Mouse (Mus musculus): ENCODE results near the gene Igdcc3.

The Igdcc3 gene

GRCm38 (mm10) chr9:65140491-65140890 is 498 bp upstream of the Igdcc3 start:
- DNase-seq (ENCODE audit: low read depth, low spot score), result no peak

DNA sequence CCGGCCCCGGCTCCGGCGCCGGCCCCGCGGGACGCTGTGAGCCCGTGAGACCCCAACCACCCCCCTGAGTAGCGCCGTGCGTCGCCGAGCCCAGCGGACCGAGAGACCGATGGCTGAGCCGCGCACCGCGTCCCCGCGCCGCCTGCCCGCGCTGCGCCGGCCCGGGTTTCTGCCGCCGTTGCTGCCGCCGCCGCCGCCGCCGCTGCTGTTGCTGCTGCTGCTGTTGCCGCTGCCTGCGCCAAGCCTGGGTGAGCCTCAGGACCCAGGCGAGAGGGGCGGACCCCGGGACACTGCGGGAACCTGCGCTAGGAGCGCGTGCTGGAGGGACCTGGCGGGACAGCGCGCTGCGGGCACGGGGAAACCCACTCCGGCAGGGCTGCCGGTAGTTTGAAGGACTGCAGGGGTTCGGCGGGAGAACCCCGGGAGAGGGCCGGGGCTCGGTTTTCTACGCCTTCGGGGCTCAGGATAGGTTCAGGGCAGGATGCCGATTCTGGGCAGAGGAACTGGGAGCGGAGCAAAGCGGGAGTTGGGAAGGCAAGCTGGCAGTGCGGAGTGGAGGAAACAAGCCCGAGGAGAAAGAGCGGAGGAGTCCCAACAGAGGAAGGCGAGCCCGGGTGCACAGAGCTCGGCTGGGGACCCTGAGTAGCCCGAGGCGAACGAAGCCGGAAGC is 452 bp downstream of the Igdcc3 start:
- no peak for DNase-seq (ENCODE audit: low read depth, low spot score)

- DNase-seq (ENCODE audit: low read depth, low spot score), result no peak
Measured at GRCm38 (mm10) chr9:65141976-65142318, 958 bp downstream of the Igdcc3 start.

DNA sequence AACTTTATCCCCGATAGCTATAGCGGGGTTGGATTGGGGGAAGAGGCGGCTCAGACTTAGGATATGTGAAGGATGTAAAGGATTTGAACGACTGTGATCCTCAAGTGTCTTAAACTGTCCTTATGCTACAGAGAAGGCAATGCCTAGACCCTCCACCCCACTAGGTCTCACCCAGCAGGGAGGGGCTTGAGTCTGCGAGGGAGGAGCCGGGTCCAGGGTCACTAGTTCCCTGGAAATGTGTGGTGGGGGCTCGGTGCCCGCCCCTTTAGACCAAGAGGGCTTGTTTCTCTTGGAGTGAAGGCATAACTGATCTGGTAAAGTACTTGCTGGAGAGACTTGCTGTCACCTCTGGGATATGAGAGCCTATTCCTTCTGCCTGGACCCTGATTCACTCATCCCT is 1.4 kb downstream of the Igdcc3 start:
- DNase-seq (ENCODE audit: low read depth, low spot score), result no peak

DNA sequence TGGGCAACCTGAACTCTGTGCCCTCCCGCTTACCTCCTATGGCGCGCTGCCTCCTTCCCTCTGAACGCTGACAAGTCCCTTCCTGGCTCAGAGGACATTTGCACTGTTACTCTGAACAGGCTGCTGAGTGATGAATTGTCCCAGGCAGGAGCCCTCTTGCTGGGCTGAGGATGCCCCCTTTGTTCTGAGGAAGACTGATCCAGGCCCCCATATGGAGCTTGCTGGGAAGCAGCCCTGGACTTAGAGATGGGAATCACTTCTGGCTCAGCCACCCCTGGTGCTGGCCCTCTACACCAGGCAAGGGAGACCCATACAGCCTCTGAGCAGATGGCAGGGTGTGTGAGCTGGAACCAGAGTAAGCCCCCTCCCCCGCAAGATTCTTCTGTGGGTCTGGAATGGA is 5.0 kb downstream of the Igdcc3 start:
- DNase-seq (ENCODE audit: low read depth, low spot score), result no peak

- no peak for DNase-seq (ENCODE audit: low read depth, low spot score)
Measured at GRCm38 (mm10) chr9:65148507-65148906, 7.5 kb downstream of the Igdcc3 start.

DNA sequence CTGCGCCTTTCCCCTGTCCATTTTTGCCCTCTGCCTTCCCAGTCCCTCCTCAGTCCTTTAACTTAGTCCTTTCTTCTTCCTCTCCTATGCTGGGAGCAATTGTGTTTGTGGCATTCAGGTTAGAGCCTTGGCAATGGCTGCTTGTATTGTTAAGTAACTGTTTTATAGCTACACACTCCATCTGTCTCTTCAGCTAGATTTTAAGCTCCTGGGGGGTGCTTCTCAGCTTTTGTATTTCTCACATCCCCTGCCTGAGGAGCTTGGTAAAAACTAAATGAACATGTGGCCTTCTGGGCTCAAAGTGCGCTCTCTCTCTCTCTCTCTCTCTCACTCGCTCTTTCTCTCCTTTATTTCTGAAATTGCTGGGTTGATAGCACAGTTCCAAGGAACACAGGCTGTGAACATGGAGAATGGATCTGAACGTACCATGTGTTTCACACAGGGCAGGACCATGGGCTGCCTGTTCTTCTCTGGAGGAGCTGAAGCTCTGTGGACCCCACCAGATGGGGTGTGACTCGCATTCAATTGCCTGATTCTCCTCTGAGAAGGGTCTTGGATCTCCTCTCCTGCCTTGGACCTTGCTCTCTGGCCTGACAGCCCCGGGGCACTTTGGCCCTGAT is 11.8 kb downstream of the Igdcc3 start:
- DNase-seq (ENCODE audit: low read depth, low spot score), result no peak

- no peak for DNase-seq (ENCODE audit: low read depth, low spot score)
Measured at GRCm38 (mm10) chr9:65153331-65153711, 12.3 kb downstream of the Igdcc3 start.

GRCm38 (mm10) chr9:65154692-65155455 is 13.9 kb downstream of the Igdcc3 start:
- DNase-seq (ENCODE audit: low read depth, low spot score), result no peak

GRCm38 (mm10) chr9:65156604-65157003 is 15.6 kb downstream of the Igdcc3 start:
- no peak for DNase-seq (ENCODE audit: low read depth, low spot score)

GRCm38 (mm10) chr9:65157631-65158030 is 16.6 kb downstream of the Igdcc3 start:
- DNase-seq (ENCODE audit: low read depth, low spot score), result no peak

DNA sequence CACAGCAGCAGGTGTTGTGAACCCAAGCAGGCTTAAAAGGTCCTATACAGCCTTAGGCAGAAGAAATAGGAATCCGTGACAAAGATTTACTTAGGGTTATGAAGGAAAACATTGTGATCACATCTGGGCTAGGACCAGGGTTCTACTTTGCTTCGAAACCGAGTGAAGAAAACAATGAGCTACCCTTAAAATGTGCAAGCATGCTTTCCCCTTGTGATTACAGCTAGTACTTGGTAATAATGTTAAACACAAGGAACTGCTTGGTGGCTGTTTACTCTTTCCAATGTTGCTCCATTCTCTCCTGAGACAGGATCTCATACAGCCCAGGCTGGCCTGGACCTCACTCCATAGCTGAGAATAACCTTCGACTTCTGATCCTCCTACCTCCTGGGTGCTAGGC is 20.2 kb downstream of the Igdcc3 start:
- no peak for DNase-seq (ENCODE audit: low read depth, low spot score)

- DNase-seq (ENCODE audit: low read depth, low spot score), result no peak
Measured at GRCm38 (mm10) chr9:65161881-65162280, 20.9 kb downstream of the Igdcc3 start.

DNA sequence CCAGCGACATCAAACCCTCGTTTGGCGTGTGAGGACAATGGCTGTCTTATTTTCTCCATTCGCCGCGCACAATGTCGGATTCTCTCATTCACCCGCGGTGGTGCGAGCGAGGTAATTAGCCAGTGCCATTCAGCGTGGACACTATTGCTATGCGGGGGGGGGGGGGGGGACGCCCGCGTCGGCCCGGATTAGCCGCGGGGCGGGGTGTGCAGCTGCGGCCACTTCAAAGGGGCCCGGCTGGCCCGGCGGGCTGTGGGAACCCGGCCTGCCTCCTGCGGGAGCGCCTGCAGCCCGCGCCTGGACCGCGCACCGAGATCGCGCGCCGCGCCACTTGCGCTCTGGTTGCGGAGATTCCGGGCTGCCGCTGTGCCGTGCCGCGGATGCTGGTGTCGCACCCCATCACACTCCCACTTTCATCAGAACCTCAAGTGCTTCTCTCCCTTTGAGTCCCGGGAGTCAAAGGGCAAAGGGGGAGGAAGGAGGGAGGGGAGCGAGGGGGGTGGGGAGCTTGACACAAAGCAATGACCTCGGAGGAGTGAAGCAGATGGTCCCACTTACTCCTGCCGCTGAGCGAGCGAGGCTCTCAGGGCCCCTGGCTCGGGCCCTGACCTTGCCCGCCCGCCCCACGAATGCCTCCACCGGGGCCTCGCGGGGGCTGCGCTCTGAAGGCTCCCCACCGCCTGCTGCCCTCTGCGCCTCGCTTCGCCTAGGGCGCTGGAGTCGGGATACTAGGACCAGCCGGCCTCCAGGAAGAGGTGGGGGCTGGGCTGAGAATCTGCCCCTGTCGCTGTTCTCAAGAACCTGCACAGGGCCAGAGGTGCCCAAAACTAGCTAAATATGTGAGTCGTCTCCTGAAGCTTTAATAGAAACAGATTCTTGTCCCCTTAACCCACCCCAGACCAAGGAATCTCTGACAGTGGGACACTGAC is 22.0 kb downstream of the Igdcc3 start:
- no peak for DNase-seq (ENCODE audit: low read depth, low spot score)

DNA sequence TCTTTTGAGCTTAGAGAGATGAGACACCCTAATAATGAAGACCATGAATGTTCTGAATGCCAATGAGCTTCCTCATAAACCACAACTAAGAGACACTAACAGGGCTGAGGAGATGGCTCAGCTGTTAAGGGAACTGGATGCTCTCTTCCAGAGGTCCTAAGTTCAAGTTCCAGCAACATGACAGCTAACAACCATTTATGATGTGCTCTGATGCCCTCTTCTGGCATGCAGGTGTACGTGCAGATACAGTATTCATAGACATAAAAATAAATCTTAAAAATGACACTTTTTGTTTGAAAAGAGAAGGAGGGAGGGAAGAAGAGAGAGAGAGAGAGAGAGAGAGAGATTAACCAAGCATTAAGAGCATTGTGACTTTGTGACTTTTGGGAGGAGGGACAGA is 23.9 kb downstream of the Igdcc3 start:
- no peak for DNase-seq (ENCODE audit: low read depth, low spot score)

DNA sequence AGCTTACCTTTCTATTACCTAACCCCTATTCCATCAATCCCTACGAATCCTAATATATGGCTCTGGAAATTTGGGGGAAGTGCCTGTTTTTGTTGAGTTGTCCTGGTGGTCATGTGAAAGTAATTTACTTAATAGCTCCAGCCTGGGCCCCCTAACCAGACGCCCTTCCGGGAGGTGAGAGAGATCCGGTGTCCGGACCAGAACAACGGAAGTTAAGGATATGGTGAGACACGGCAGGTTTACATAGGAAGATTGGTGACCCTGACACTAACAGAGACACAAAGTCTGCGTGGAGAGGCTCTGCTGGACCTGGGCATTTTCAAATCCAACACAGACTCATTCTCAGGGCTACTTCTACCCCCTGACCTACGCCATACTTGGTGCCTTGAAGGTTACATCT is 25.4 kb downstream of the Igdcc3 start:
- DNase-seq (ENCODE audit: low read depth, low spot score), result no peak

DNA sequence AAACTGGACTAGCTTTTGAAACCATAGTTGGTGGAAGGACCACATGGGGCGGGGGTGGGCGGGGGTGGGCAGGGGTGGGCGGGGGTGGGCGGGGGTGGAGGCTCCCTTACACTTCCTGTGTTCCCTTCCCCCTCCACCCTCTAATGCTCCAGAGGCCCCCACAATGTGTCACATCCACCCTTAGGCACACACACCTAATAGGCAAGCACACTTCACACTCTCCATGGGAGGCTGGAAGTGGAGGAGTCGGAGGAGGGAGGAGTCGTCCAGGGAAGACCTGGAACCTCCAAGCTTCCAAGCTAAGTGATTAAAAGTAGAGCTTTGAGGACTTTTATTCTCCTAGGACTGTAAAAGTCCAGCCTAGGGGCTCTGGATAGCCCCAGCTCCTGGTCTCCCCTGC is 27.5 kb downstream of the Igdcc3 start:
- DNase-seq (ENCODE audit: low read depth, low spot score), result no peak

DNA sequence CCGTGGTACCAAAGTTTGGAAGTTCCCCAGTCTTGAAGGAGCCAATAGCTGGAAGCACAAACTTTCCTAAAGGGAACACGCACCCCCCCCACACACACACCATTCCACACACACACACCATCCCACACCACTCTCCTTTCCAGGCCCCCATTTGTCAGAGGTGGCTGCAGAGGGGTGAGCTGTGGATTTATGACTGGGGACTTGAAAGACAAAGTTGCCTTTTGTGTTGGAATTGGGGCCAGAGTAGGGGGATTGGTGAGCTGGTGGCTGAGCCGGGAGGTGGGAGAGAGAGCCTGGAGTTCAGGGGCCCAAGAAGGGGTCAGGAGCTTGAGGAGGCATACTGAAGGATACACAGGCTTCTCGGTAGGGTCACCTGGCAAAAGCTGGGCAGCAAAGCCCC is 28.0 kb downstream of the Igdcc3 start:
- DNase-seq (ENCODE audit: low read depth, low spot score), result no peak

DNA sequence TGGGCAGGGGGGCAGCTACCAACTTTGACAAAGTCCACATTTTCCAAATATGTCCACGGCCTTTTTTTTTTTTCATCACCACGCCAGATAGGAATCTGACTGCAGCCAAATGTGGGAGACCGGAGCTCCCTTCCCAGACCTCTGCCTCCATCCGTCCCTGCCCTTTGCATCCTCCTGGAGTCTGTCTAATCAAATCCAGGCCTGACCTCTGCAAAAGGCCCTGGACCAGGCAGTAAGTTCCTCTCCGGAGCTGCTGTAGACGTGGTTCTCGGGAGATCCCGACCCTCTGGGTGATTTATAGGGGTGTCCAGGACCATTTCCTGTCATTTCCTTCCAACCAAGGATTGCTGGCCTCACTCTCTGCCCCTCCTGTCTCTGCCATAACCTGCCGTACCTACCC is 31.7 kb downstream of the Igdcc3 start:
- DNase-seq (ENCODE audit: low read depth, low spot score), result no peak

DNA sequence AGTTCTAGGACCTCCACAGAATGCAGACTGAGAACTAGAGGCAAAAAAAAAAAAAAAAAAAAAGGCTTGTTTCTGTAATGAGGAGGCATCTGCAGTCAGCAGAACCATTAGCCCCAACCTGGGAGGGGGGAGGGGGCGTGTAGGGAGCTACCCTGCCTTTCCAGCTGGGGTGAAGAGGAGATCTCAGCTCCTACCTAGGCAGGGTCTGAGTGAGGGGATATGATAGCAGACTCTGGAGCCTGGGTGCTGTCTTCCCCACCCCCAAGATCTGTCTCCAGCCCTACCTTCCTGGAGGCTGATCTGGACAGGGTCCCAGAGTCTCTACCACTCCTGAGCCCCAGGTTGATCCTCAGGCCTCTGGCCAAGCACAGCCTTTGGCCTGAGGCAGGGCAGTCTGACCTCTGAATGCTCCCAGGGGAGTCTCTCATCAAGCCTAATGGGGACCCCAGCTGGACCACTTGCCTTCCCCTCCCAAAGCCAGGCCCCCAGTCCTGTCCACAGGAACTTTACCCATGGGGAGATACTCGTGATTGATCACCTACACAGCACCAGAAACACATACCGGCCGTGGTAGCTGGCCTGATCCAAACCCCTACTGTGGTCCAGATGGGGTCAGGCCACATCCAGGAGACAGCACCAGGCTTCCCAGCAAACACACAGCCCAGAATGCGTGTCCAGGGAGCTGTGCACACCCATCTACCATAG is 34.4 kb downstream of the Igdcc3 start:
- no peak for DNase-seq (ENCODE audit: low read depth, low spot score)

All from retina, adult 2 months (tissue).